In the genomic region with DNA sequence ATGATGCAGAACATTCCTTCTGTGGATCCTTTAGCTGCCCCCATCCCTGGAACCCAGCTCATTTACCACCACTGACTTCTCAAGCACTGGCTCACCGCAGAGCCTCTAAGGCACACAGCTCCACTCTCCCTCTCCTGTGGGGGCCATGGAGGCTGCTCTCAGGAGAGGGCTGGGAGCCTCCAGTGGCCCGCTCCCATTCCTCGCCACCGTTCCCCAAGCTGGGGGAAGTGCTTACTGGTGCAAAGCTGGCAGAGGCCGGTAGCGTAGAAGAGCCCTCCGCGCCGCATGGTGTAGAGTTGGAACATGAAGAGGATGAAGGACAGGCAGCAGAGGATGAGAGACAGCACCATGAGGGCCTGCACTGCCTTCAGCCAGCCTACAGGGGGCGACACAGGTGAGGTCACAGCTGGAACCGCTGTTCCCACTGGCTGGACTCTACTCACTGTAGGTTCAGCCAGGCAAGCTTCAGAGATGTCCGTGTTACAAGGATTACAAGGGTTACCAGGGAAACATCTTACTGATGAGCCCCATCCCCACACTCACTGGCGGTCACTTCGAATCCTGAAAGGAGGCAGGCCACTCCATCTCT, we compare ENCODE assay signal across 9 mouse cellular contexts. TPM values are rescaled to one million over a fixed set of nuclear protein-coding genes. Genes with fewer than 3 reads are reported as not detected.
DNase-seq lines count a peak whose midpoint lies in the region; ATAC-seq and TF ChIP-seq lines count a peak whose summit lies in the region.
"Had no signal": no experiment of that assay in that cellular context is flagged by ENCODE, and none has a peak within 500 bp of the region (broad histone marks: within the 10 kb centered on the region; RNA-seq: fewer than 3 reads in every experiment).

No protein-coding gene starts in this region.

- in situ Hi-C loops in ES-E14 (cut with MboI; ENCODE audit: low sequenced_read_pairs in 2 of 2, unreplicated experiment in 2 of 2) = no loop called here

- no peak for ATAC-seq in kidney, embryonic 16.5 days (ENCODE audit: low FRiP score, low TSS enrichment)
- no peak for ATAC-seq in heart, embryonic 12.5 days (ENCODE audit: insufficient number of reproducible peaks, low FRiP score)

- no peaks in the 10 kb centered on the region for H3K9me3 ChIP-seq in kidney, embryonic 16.5 days (ENCODE audit: low read length)
- no peaks in the 10 kb centered on the region for H3K9me3 ChIP-seq in ES-E14 (ENCODE audit: control insufficient read depth, insufficient read depth, low read depth, low read length)
- no peaks in the 10 kb centered on the region for H3K9me3 ChIP-seq in heart, embryonic 12.5 days (replicated peaks)

- 0 out of 2 replicates have a peak, but pooled peaks cover 2% of the 10 kb centered on the region for H3K36me3 ChIP-seq in kidney, embryonic 16.5 days (ENCODE audit: insufficient read depth, low read length)
- H3K36me3 ChIP-seq in ES-E14 (ENCODE audit: control insufficient read depth, insufficient read depth, low read length, poor library complexity, severe bottlenecking) = no peaks in the 10 kb centered on the region
- peaks cover 6% of the 10 kb centered on the region; the same call in 1 of the 2 replicates for H3K36me3 ChIP-seq in heart, embryonic 12.5 days

- H3K4me1 ChIP-seq in kidney, embryonic 16.5 days (ENCODE audit: insufficient read depth, low read length) = peaks cover 66% of the 10 kb centered on the region
- H3K4me1 ChIP-seq in ES-E14 (ENCODE audit: control insufficient read depth in 2 of 2, insufficient read depth in 2 of 2, low read length in 2 of 2, poor library complexity in 1 of 2) = peaks cover 8 to 36% of the 10 kb centered on the region in 2 experiments; a peak in 3 of 4 replicates
- H3K4me1 ChIP-seq in heart, embryonic 12.5 days (replicated peaks) = peaks cover 52% of the 10 kb centered on the region

- 77% methylated on average over 14 of the region's 14 CpGs for WGBS in kidney, embryonic 16.5 days
- WGBS in heart, embryonic 12.5 days = 60% methylated on average over 14 of the region's 14 CpGs

- H3K4me3 ChIP-seq in kidney, embryonic 16.5 days (ENCODE audit: low read length) = peak overlapping the region; percentile 55
- peak overlapping the region; percentile 49 to 55 for H3K4me3 ChIP-seq in ES-E14 (ENCODE audit: insufficient read depth in 1 of 2, low read depth in 1 of 2, low read length in 2 of 2, poor library complexity in 1 of 2, severe bottlenecking in 1 of 2)
- no peak overlapping the region for H3K4me3 ChIP-seq in heart, embryonic 12.5 days

- no peak for DNase-seq in kidney, postnatal 14 days
- DNase-seq in ES-E14 (ENCODE audit: low read depth, low spot score) = no peak
- peak; percentile 60 for DNase-seq in naive thymus-derived CD4-positive, alpha-beta T cell, adult 2 months (ENCODE audit: low read depth)
- no peak for DNase-seq in layer of hippocampus, adult 11-12 months (ENCODE audit: low spot score)
- DNase-seq in cerebellum, postnatal 4 days (ENCODE audit: low spot score in 2 of 2) = no peak
- DNase-seq in layer of hippocampus, postnatal 14 days (ENCODE audit: low spot score in 2 of 2) = no peak
- DNase-seq: embryo, embryonic 11 days had no signal

- H3K9ac ChIP-seq in kidney, embryonic 16.5 days (replicated peaks; ENCODE audit: low read length) = no peak overlapping the region
- H3K9ac ChIP-seq in ES-E14 (ENCODE audit: insufficient read depth, low read depth, low read length, poor library complexity, severe bottlenecking) = peak overlapping the region; percentile 53; the same call in 1 of the 2 replicates
- no peak overlapping the region for H3K9ac ChIP-seq in heart, embryonic 12.5 days

- peak overlapping the region; percentile 12 for H3K27ac ChIP-seq in kidney, embryonic 16.5 days (ENCODE audit: low read length)
- H3K27ac ChIP-seq in ES-E14 (ENCODE audit: insufficient read depth, low read depth, low read length, poor library complexity, severe bottlenecking) = no peak overlapping the region
- no peak overlapping the region for H3K27ac ChIP-seq in heart, embryonic 12.5 days (ENCODE audit: poor library complexity, severe bottlenecking)

- no peaks in the 10 kb centered on the region for H3K27me3 ChIP-seq in kidney, embryonic 16.5 days (ENCODE audit: insufficient read depth, low read length)
- H3K27me3 ChIP-seq in heart, embryonic 12.5 days (replicated peaks) = no peaks in the 10 kb centered on the region

- peak overlapping the region; percentile 61 for H3K4me2 ChIP-seq in kidney, embryonic 16.5 days (replicated peaks; ENCODE audit: low read depth, low read length)
- peak overlapping the region; percentile 68 for H3K4me2 ChIP-seq in heart, embryonic 12.5 days

TF ChIP-seq in ES-E14, 5 proteins besides CTCF, POLR2A, EP300 and RAD21:
- TF ChIP-seq ZC3H11A (IDR thresholded peaks at IDR 0.05; ENCODE audit: borderline replicate concordance, low read depth, low read length) (no peak), MAFK (IDR thresholded peaks at IDR 0.05; ENCODE audit: insufficient read depth, low read depth, low read length) (no peak), CHD2 (IDR thresholded peaks at IDR 0.05; ENCODE audit: low read depth, low read length) (no peak), HCFC1 (IDR thresholded peaks at IDR 0.05; ENCODE audit: borderline replicate concordance, insufficient read depth, low read length) (no peak), ZNF384 (IDR thresholded peaks at IDR 0.05; ENCODE audit: low read depth, low read length) (no peak)

RNA-seq across cellular contexts. Expression of gene Emp3, which starts 2.0 kb away (rescaled TPM):
- polyA plus RNA-seq in kidney, embryonic 16.5 days (2015; fragmentation: Nextera tagmentation; extraction: Ambion mirVana) = 187 and 216 TPM in 2 replicates
- 43.8 and 56.5 TPM in 2 replicates for total RNA-seq in ES-E14 (2012; rRNA removed)
- polyA plus RNA-seq in heart, embryonic 12.5 days (2016; fragmentation: Nextera tagmentation; extraction: Ambion mirVana) = 63.1 and 69.0 TPM in 2 replicates
- total RNA-seq in layer of hippocampus, postnatal 14 days (2021) = 1 to 10 TPM; 1.8 to 2.6 TPM

RNA-seq across cellular contexts. Expression of gene Ccdc114, which starts 4.7 kb away (rescaled TPM):
- 11.7 and 11.8 TPM in 2 replicates for polyA plus RNA-seq in kidney, embryonic 16.5 days (2015; fragmentation: Nextera tagmentation; extraction: Ambion mirVana)
- 7.7 and 12.5 TPM in 2 replicates for total RNA-seq in ES-E14 (2012; rRNA removed)
- polyA plus RNA-seq in heart, embryonic 12.5 days (2016; fragmentation: Nextera tagmentation; extraction: Ambion mirVana) = 2.4 and 3.5 TPM in 2 replicates
- 1 to 10 TPM; 2.1 to 6.2 TPM for total RNA-seq in layer of hippocampus, postnatal 14 days (2021)

RNA-seq across cellular contexts. Expression of gene Tmem143, which starts 22.4 kb away (rescaled TPM):
- 7.1 and 8.4 TPM in 2 replicates for polyA plus RNA-seq in kidney, embryonic 16.5 days (2015; fragmentation: Nextera tagmentation; extraction: Ambion mirVana)
- total RNA-seq in ES-E14 (2012; rRNA removed) = 26.0 and 34.8 TPM in 2 replicates
- polyA plus RNA-seq in heart, embryonic 12.5 days (2016; fragmentation: Nextera tagmentation; extraction: Ambion mirVana) = 5.8 and 7.2 TPM in 2 replicates
- total RNA-seq in layer of hippocampus, postnatal 14 days (2021) = 10 to 100 TPM; 20.8 to 25.6 TPM

RNA-seq across cellular contexts. Expression of gene Syngr4, which starts 22.7 kb away (rescaled TPM):
- 1.5 and 1.8 TPM in 2 replicates for polyA plus RNA-seq in kidney, embryonic 16.5 days (2015; fragmentation: Nextera tagmentation; extraction: Ambion mirVana)
- total RNA-seq in ES-E14 (2012; rRNA removed) = 0.74 TPM in 1 of 2 replicates, not detected in the other
- polyA plus RNA-seq in heart, embryonic 12.5 days (2016; fragmentation: Nextera tagmentation; extraction: Ambion mirVana) = 0.89 and 1.2 TPM in 2 replicates
- total RNA-seq in layer of hippocampus, postnatal 14 days (2021) = not detected

RNA-seq across cellular contexts. Expression of gene Grin2d, which starts 41.0 kb away (rescaled TPM):
- polyA plus RNA-seq in kidney, embryonic 16.5 days (2015; fragmentation: Nextera tagmentation; extraction: Ambion mirVana) = 0.19 and 0.25 TPM in 2 replicates
- 0.67 and 0.90 TPM in 2 replicates for total RNA-seq in ES-E14 (2012; rRNA removed)
- 0.37 and 0.42 TPM in 2 replicates for polyA plus RNA-seq in heart, embryonic 12.5 days (2016; fragmentation: Nextera tagmentation; extraction: Ambion mirVana)
- total RNA-seq in layer of hippocampus, postnatal 14 days (2021) = 10 to 100 TPM; 19.7 to 20.4 TPM

Comparison
In these comparisons a context has a peak if more than half of its experiments do, and no peak if none do; other contexts are left out.
1. RNA of gene Emp3, which starts 2.0 kb away (total RNA-seq): 43.8 to 56.5 TPM in ES-E14; 1.8 to 2.6 TPM in layer of hippocampus, postnatal 14 days; every median in the first group is over 10 times any median in the second.